Mouse (Mus musculus) liver, adult 2 months (tissue): ENCODE measurements at regions not wholly inside any gene's neighbourhood (a gene's known extent, or its start where the extent isn't known, plus 50 kb on each side); places are given as distances from the start of the nearest gene placed in this dataset.

ENCODE experiments used
- DNase-seq: peaks from one replicate; pipeline ENCODE4 v3.0.0-alpha.2; 2011; ENCODE audit warnings: low read depth, low spot score; ENCODE audit errors: extremely low read depth
- H3K27ac ChIP-seq: fragments of 200-500 bp; replicated peaks from 2 replicates; pipeline ENCODE4 v1.5.1; 2012; ENCODE audit warnings: low read depth, mild to moderate bottlenecking, control low read depth, inconsistent platforms, low read length; ENCODE audit not compliant: insufficient read depth
- H3K27me3 ChIP-seq: fragments of 200-500 bp; 2 replicates; pipeline ENCODE4 v1.6.1; 2012; ENCODE audit warnings: mild to moderate bottlenecking, moderate library complexity, low read length, inconsistent platforms; ENCODE audit not compliant: control insufficient read depth, insufficient read depth
- H3K36me3 ChIP-seq: fragments of 200-500 bp; 2 replicates; pipeline ENCODE4 v1.6.1; 2012; ENCODE audit warnings: low read length, inconsistent platforms; ENCODE audit not compliant: control insufficient read depth, insufficient read depth
- H3K4me1 ChIP-seq: fragments of 200-500 bp; 2 replicates; pipeline ENCODE4 v1.6.1; 2011; ENCODE audit warnings: low read length; ENCODE audit not compliant: control insufficient read depth, insufficient read depth
- H3K4me3 ChIP-seq: fragments of 200-500 bp; 2 replicates; pipeline ENCODE4 v1.5.1; 2011; ENCODE audit warnings: low read depth, mild to moderate bottlenecking, control low read depth, low read length, moderate library complexity; ENCODE audit not compliant: insufficient read depth
- H3K79me2 ChIP-seq: fragments of 200-500 bp; 2 replicates; pipeline ENCODE4 v1.6.1; 2012; ENCODE audit warnings: inconsistent platforms, mild to moderate bottlenecking, low read length, moderate library complexity; ENCODE audit not compliant: control insufficient read depth, insufficient read depth
- H3K9ac ChIP-seq: fragments of 200-500 bp; 2 replicates; pipeline ENCODE4 v1.6.1; 2012; ENCODE audit warnings: low read depth, mild to moderate bottlenecking, control low read depth, inconsistent platforms, low read length
- CTCF ChIP-seq: fragments of 200-500 bp; IDR thresholded peaks from 2 replicates; pipeline ENCODE4 v1.5.1; 2011; ENCODE audit warnings: low read depth, low read length, control low read depth
- POLR2A ChIP-seq: fragments of 200-500 bp; IDR thresholded peaks from 2 replicates; pipeline ENCODE4 v1.6.1; 2011; ENCODE audit warnings: low read length, control low read depth; ENCODE audit not compliant: insufficient read depth; ENCODE audit errors: extremely low read depth
- WGBS: fragments of 180-500 bp; shearing (Covaris S2); methylation state at CpG from one replicate; pipeline ENCODE4 v1.1.7; 2018; 5-methylcytosine and 5-hydroxymethylcytosine counted together

GRCm38 (mm10) chr8:25389371-25389855, 565.2 kb upstream of the Adam5 start:
- DNase-seq, result no peak
- Histone ChIP-seq H3K36me3 (no peaks in the 10 kb centered on the region), H3K4me1 (no peaks in the 10 kb centered on the region), H3K4me3 (no peak overlapping the region), H3K27ac (no peak overlapping the region), H3K27me3 (no peaks in the 10 kb centered on the region), H3K79me2 (no peaks in the 10 kb centered on the region), H3K9ac (no peak overlapping the region)
- no peak for TF ChIP-seq POLR2A
- TF ChIP-seq CTCF, result no peak
- 57% methylated on average over 10 of the region's 10 CpGs for WGBS

- H3K79me2 ChIP-seq, result no peaks in the 10 kb centered on the region
- TF ChIP-seq CTCF, result no peak
- TF ChIP-seq POLR2A, result no peak
- no peaks in the 10 kb centered on the region for H3K4me1 ChIP-seq
- no peaks in the 10 kb centered on the region for H3K27me3 ChIP-seq
- H3K27ac ChIP-seq, result no peak overlapping the region
- WGBS, result 77% methylated on average over 9 of the region's 9 CpGs
- no peak overlapping the region for H3K9ac ChIP-seq
- no peaks in the 10 kb centered on the region for H3K36me3 ChIP-seq
- DNase-seq, result no peak
- H3K4me3 ChIP-seq, result no peak overlapping the region
These were observed 564.6 kb upstream of the Adam5 start for GRCm38 (mm10) chr8:25388811-25389210.

GRCm38 (mm10) chr8:25385186-25385585, 561.0 kb upstream of the Adam5 start:
- 85% methylated on average over 5 of the region's 5 CpGs for WGBS
- Histone ChIP-seq H3K79me2 (no peaks in the 10 kb centered on the region), H3K9ac (no peak overlapping the region), H3K36me3 (no peaks in the 10 kb centered on the region), H3K27me3 (no peaks in the 10 kb centered on the region), H3K4me1 (no peaks in the 10 kb centered on the region), H3K27ac (no peak overlapping the region), H3K4me3 (no peak overlapping the region)
- TF ChIP-seq POLR2A (no peak), CTCF (no peak)
- DNase-seq, result no peak

GRCm38 (mm10) chr8:25384591-25384990, 560.4 kb upstream of the Adam5 start:
- no peak for TF ChIP-seq CTCF
- TF ChIP-seq POLR2A, result no peak
- no peak for DNase-seq
- H3K27ac ChIP-seq, result no peak overlapping the region
- H3K79me2 ChIP-seq, result no peaks in the 10 kb centered on the region
- no peak overlapping the region for H3K9ac ChIP-seq
- no peak overlapping the region for H3K4me3 ChIP-seq
- WGBS, result 70% methylated on average over 2 of the region's 2 CpGs
- no peaks in the 10 kb centered on the region for H3K27me3 ChIP-seq
- H3K4me1 ChIP-seq, result no peaks in the 10 kb centered on the region
- no peaks in the 10 kb centered on the region for H3K36me3 ChIP-seq

GRCm38 (mm10) chr8:25373276-25373675, 549.1 kb upstream of the Adam5 start:
- Histone ChIP-seq H3K79me2 (no peaks in the 10 kb centered on the region), H3K27ac (no peak overlapping the region), H3K9ac (no peak overlapping the region), H3K4me1 (no peaks in the 10 kb centered on the region), H3K4me3 (no peak overlapping the region), H3K36me3 (no peaks in the 10 kb centered on the region), H3K27me3 (no peaks in the 10 kb centered on the region)
- DNase-seq, result no peak
- 51% methylated on average over 8 of the region's 8 CpGs for WGBS
- no peak for TF ChIP-seq CTCF
- TF ChIP-seq POLR2A, result no peak

GRCm38 (mm10) chr8:25370947-25371346, 546.8 kb upstream of the Adam5 start:
- Histone ChIP-seq H3K4me3 (no peak overlapping the region), H3K27ac (no peak overlapping the region), H3K79me2 (no peaks in the 10 kb centered on the region), H3K27me3 (no peaks in the 10 kb centered on the region), H3K36me3 (no peaks in the 10 kb centered on the region), H3K4me1 (no peaks in the 10 kb centered on the region), H3K9ac (no peak overlapping the region)
- no peak for DNase-seq
- no peak for TF ChIP-seq POLR2A
- no peak for TF ChIP-seq CTCF
- WGBS, result 48% methylated on average over 11 of the region's 11 CpGs
